Mouse (Mus musculus): ENCODE measurements around the gene Capn2.

Capn2 gene

DNA sequence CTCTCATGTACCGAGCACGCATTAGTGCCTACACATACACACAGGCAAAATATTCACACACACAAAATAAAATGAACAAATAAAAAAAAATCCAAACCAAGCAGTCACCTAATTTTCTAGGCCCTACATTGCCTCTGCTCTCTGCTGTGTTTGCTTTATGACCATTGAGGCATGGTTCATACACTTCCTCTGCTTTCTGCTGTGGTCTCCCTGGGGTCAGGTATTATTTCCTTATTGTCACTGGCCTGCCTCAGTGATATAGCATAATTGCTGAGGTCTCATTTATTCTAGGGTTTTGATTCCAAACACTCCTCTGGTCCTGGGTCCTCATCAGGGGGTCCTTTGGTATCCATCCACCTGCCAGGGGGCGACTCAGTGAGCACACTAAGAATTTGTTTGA lies 8.2 kb upstream of the Capn2 start:
- no peak for DNase-seq (ENCODE audit: low spot score)

DNA sequence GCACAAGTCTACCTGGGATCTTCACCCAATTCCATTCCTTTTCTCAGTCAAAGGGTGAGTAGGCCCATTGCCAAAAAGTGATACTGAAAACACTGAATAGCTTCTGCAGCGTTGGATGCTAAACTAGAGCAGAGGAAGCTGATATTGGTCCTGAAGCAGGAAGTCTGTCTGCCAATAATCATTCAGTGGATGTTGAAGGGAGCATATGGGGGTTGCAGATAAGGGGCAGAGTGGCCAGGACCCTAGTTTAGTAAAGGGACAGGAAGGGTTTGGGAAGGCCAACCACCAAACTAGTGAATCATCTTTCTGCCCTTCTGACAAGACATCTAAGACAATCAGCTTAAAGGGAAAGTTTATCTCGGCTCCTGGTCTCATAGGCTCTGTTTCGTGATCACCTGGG lies 6.3 kb upstream of the Capn2 start:
- no peak for DNase-seq (ENCODE audit: low spot score)

DNA sequence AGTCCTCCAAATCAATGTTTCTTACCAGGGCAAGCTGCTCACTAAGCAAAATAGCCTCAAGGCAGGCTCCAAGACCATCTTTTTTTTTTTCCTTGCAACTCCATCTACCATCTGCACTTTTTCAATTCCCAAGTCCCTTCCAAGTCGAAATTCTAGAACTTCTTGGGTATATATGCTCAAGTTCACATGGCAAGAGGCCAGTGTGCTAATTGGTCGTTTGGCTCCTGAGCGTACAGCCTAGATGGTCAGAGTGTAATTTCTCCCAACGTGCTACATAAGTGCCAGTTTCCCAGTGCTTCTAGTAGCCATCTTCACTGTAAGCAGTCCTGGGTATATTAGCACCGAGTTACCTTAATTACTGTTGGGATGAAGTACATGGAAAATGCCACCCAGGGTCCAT lies 5.6 kb upstream of the Capn2 start:
- DNase-seq (ENCODE audit: low spot score) = no peak

DNA sequence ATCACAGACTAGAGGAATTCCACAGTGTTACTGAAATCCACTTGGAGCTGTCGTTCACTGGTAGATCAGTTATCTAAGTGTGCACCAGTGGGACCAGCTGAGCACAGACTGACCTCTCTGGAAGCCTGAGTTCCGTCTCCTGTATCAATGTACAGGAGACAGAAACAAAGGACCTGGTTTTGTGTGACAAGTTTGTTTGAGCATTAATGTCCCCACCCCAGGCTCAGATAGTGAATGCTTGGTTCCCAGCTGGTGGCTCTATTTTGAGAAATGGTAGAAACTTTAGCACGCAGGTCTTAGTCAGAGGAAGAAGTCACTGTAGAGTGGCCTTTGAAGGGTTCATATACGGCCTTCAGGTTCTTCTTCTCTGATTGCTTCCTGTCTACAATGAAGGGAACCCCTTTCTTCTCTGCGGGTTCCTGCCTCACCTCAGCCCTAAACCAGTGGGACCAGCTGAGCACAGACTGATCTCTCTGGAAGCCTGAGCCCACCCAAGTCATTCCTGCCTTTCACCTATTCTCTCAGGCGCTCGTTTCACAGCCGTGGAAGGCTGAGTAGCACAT lies 3.6 kb upstream of the Capn2 start:
- DNase-seq (ENCODE audit: low spot score) = no peak

DNA sequence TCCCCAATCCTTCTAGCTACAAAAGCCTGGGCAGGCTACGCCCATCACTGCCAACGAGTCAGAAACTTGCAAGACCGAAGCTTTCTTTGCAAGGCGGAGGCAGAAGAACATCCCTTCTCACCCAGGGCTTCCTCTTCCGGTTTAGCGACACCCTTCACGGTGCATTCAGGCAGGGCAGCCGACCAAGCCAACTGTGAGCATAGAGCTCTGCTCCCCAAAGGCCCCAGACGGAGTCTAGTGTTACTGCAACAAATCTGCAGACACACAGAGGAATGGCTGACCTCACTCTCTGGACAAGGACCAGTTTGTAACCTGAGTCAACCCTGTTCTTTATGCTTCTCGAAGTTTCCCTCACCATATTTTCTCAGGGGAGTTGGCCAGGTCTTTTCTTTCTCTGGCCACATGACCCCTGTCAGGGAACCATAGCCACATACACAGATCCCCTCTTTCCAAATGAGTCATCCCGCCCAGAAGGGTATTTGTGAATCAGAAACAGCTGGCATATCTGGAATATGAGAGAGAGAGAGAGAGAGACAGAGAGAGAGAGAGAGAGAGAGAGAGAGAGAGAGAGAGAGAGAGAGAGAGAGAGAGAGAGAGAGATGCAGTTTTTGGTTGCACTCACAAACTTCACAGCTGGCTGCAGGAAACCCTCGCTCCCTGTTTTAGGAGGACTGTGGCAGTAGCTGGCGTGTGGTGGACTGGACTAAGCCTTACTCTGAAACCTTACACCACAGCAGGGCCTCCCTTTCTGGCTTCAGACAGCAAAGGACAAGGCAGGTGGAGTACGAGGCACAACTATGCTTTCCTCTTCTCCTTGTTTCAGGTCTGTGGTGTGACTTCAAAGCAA lies 2.9 kb upstream of the Capn2 start:
- peak; percentile 64 for DNase-seq (ENCODE audit: low spot score)

DNA sequence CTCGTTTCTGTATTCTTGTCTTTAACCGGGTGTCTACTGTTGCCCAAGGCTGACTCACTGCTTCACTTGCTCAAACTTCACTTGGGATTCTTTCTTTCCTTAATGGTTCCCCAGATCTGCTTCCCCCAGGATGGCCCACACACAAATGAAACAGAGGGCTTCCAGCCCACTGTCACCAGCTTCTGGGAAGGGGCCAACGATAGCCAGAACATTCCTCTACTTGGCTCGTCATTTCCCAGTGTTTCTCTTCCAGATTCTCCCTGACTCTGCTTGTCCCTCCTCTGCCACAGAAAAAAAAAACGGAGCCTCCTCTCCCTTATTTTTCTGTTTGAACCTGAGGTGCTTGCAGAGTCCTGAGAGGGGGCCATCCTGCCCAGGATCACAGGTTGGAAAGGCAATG lies 1.9 kb upstream of the Capn2 start:
- no peak for DNase-seq (ENCODE audit: low spot score)

DNA sequence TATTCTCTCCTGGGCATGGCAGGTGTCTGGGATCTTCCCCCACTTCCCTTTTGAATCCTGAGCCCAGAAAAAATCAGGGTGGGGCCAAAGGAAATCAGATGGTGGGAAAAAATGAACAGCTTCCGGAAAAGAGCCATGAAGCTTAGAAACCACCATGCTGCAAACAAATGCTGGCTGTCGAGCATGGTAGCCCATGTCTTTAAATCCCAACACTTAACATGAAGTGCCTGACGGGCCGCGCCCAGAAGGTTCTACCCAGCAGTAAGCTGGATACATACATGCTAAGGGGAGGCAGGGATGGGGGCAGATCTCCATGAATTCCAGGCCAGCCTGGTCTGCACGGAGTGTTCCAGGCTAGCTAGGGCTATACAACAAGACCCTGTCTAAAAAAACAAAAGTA lies 1.4 kb upstream of the Capn2 start:
- no peak for DNase-seq (ENCODE audit: low spot score)

DNA sequence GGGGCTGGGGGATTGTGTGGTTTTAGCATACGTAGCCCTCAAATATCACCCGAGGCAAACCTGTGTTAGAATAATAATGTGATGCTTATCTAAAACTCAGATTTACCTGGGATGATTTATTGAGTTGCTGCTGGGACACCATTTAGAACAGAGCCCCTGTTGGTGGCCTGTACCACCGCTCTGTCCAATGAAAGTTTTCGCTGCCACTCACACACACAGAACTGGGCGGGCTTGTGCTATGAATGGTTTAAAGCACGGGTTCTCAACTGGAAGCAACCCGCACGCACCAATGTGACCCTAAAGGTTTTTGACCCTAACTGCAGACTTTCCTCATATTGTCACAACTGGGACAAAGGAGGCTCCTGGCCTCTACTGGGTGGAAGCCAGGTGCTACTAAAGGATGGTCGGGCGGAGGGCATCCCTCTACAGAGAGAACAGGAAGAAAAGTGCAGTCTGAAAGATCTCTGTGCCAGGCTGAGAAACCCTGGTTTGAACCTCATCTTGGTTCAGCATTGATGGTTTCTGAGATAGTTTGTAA lies 804 bp upstream of the Capn2 start:
- DNase-seq (ENCODE audit: low spot score) = no peak

DNA sequence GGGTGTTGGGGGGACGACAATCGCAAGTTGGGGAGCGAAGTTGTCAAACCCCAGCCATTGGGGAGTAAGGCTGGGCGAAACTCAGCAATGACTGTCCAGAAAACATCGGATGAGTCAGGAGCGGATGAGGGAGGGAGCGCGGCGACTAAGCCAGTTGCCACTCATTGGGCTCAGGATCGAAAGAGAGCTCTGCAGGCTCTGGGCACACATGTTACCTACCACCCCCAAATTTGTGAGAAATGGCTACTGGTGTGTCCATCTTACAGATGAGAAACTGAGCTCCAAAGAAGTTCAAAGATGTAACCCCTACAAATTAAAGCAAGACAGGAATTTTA lies 236 bp upstream of the Capn2 start:
- no peak for DNase-seq (ENCODE audit: low spot score)

DNA sequence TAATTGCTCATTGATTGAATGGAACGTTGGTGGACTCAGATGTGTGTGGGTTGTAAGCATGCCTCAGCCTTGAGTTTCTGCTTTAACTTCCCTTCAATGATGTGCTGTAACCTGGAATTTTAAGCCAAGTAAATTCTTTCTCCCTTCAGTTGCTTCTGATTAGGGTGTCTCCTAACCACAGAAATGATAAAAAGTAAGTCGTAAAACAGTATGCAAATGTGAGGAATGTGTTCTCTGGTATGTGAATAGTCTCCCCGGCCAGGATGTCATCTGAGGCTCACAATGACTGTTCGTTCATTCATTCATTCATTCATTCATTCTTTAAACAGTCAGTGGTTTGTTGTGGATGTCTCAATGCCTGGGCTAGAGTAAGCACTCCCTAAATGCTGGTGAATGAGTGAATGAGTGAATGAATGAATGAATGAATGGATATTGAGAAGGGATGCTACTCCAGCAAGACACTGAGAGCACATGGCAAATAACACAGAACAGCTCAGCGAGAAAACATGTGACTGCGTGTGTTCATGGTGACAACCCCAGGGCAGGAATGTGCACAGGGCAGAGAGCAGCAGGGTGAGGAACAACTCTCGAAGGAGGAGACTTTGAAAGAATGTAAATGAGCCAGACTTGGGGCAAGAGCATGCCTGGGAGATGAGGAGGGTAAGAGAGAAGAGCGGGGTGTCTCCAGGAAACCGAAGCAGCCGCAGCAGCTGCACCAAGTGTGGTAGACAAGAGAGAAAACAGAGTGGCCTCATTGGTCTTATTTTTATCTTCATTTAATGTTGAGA lies 2.4 kb downstream of the Capn2 start:
- no peak for DNase-seq (ENCODE audit: low spot score)

DNA sequence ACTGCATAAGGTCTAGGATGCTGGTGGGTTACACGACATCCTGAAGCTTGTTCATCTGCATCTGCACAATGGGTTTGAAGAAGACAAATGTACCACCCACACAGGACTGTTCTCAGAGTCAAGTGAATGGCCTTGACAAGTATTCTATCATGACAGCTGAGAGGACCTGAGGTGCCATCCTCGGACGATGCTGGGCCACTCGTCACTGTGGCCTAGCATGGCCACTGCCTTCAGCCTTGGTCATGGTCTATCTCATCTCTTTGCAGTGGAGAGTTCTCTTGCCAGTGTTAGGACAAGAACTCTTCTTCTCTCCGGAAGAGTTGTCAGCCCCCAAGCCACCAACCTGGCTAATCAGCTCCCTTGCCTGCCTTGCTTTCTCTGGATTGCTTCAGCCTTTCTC lies 3.7 kb downstream of the Capn2 start:
- no peak for DNase-seq (ENCODE audit: low spot score)

DNA sequence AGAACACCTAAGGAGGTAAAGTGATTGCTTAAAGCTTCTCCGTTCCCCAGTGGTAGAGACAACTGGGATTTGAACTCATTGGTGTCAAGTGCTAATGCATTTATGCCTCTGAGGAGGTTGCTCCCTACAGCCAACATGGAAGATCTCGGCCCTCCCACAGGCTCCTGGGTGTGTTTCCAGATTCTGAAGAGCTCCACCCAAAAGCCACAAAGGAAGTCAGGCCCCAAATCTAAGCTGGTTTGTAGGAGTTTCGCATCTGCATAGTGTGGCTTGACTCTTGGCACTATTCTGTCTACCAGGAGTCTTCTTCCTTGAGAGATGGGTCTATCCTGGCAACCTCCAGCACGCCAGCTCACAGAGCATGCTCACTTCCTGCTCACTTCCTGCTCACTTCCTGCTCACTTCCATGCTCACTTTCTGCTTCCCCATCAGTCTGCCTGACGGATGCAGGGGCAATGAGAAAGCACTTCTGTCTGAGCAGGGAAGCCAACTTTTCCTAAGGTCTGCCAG lies 4.5 kb downstream of the Capn2 start:
- no peak for DNase-seq (ENCODE audit: low spot score)

DNA sequence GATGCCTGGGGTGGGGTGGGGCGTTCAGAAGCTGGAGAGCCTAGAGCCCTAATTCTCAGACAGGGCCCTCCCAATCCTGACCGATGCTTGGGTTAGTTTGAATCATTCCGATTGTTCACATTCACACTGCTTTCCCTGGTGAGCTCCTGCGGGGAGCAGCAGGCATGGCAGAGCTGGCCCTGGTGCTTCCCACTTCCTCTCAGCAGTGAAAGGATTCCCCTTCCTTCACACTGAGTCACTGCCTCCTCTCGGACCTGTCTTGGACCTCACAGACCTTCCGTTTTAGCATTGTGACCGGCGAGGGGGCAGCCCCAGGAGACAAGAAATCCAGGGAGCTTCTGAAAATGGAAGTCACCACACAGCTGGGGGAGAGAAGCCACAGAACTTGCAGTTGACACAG lies 5.6 kb downstream of the Capn2 start:
- no peak for DNase-seq (ENCODE audit: low spot score)

DNA sequence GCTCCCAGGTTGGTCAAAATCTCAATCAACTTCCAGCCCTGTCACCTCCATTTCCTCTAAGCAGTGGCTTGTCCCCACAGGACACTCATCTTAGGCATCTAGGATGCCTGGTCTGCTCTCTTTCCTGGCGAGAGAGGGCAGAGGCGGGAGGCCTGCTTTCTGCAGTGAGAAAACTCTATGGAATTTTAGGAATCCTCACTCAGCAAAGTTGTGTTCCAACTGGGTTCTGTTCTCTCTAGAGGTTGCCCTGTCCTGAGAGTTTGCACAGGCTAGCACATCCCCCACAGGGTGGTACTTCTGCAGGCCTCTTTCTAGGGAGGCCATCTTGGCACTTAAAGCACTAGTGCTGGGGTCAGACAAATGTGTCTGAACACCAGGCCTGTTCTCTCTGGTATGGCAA lies 6.3 kb downstream of the Capn2 start:
- DNase-seq (ENCODE audit: low spot score) = no peak

DNA sequence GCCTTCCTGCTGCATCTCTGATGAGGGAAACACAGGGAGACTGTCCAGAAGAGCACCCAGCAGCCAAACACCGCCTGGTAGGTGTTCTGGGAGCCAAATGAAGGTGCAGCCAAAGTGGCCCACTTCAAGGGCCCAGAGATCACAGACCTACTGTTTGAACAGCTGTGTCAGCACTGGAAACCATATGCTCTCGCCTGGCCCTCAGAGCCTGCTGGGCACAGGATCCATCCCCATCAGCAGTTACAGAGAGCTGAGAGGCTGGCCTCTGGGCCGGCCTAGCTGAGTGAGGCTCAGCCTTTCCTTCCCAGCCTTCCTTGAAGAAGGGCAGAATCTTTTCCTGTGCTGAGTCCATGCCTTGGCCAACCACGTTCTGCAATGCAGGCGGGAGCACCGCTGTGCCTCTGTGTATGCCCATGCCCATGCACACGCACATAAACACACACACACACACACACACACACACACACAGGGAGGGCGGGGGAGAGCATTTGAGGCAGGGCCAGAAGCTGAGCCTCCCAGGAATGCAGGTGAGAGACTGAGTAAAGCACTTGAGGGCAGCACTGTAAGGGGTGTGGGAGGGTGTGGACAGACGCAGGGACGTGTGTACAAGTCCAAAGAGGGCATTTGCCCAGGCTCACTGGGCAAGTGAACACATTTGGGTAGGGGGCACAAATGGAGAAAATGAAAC lies 8.2 kb downstream of the Capn2 start:
- no peak for DNase-seq (ENCODE audit: low spot score)

DNA sequence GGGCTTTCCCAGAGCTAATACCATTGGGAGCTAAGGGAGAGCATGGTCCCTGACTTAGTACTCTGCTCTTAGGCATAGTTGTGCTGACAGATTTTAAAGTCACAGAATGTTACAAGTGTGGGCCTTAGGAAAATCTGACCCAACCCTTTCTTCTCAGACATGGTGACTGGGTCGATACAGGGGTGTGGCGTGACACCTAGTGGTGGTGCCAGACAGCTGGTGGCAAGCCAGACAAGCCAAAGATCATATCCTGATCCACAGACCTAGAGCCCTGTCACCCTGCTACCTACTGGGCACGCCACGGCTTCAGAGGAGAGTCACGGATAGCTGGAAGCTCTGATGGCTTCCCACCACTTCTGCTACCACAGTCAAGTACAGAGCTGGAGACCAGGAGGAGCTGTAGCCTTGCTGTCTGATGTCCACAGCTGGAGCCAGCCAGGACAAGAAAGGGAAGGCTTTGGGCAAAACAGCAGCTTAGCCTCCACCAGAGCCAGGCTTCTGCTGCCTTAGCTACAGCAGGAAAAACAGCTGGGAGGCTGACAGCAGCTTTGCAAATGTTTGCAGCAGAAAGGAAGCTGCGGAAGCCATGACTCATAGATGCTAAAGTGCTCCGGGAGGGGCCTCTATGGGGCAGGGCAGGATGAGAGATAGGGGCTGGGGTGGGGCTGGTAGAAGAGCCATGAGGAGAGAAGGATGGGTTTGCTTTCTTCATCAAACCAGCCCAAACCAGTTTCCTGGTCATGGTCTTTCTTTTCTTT lies 11.0 kb downstream of the Capn2 start:
- DNase-seq (ENCODE audit: low spot score) = no peak

DNA sequence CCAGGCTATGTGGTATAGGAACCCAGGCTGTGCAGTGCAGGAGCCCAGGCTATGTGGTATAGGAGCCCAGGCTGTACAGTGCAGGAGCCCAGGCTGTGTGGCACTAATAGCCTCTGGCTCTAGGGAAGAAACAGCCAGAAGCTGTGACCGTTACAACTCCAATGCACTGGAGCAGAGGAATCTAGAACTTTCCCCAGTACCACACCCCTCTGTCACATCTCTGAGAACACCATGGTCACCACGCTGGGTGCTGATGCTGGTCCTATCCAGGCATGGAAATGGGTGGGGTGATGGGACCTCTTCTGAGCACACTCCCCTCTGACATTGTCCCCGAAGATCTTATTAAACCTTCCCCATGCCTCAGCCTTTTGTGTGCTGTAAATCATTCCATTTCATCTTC lies 12.1 kb downstream of the Capn2 start:
- DNase-seq (ENCODE audit: low spot score) = no peak

DNA sequence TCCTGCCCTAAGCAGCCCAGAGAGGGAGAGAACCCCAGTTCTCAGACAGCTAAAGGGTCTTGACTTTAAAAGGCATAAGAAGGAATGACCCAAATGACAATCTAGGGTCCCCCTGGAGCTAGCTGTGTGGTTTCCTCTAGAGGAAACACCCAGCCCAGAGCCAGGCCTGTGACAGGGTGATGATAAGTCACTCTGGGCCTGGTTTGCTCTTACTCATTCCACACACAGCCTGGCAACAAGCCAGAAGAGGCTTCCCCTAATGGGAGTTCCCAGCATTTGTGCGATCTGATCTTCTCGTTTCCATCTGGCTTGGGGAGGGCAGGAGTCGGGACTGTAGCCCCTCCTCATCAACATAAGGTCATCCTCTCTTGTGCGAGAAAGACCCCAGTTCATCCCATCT lies 13.2 kb downstream of the Capn2 start:
- peak; percentile 69 for DNase-seq (ENCODE audit: low spot score)

DNA sequence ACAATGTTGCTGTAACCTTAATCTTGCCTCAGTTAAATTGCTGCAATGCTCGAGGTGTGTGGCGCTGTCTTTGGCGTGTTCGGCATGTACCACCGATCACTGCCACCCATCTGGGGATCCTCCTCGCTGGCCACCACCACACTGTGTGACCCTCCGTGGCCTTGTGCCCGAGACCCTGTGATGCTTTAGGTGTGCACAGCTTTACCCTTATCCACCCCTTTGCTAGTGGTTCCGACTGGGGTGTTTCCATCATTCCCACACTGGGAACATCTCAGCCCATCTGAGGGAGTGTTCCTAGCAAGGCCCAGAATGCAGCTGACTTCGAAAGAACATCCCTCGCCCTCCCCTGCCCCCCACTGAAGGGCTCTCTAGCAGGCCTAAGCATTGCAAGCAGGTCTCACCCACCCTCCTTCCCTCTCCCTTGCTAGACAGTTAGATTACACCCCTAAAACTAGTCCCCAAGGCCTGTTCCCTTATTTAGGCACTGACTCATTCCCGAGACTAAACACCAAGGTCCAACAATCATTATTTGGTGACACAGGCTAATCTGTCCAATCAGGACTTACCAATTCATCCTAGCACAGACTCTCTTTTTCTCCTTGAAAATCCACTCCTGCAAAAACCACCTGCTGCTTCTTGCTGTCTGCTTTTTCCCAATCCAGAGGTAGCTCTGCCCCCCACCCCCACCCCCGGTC lies 14.1 kb downstream of the Capn2 start:
- DNase-seq (ENCODE audit: low spot score) = no peak

DNA sequence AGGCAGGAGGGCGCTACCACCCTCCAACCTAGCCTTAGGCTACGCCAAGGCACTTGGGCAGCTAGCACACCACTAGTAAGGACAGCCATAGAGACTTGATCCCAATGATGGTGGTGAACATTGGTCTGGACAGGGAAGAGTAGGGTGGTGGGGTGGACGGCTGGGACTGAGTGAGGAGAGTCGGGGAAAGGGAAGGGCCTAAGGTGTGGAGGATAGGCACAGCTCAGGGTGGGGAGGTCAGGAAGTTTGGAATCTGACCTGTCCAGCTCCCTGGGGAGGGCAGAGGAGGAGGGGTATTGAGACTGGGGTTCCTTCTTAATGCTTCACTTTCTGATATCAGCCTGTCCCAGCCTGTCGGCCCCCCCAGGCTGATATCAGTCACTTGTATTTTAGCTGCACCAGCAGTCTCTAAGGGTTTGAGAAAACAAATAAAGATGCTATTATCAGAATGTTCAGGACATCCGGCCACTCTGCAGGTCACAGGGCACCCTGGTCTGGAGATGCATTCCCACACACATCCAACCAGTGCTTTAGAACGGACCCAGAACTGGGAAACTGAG lies 14.8 kb downstream of the Capn2 start:
- DNase-seq (ENCODE audit: low spot score) = no peak
